In genomic region chr6:22044880-22045605, GRCm38 (mm10) we compare ENCODE assay signal across 13 mouse cellular contexts. TPM values are rescaled to one million over a fixed set of nuclear protein-coding genes. Genes with fewer than 3 reads are reported as not detected.
A peak's percentile ranks its signal among the peaks of the same experiment; 100 is the strongest.
DNase-seq lines count a peak whose midpoint lies in the region; ATAC-seq and TF ChIP-seq lines count a peak whose summit lies in the region.
"Had no signal": no experiment of that assay in that cellular context is flagged by ENCODE, and none has a peak within 500 bp of the region (broad histone marks: within the 10 kb centered on the region; RNA-seq: fewer than 3 reads in every experiment).

No protein-coding gene starts in this region.

- H3K9ac ChIP-seq in heart, embryonic 11.5 days (ENCODE audit: low read depth, low read length): no peak overlapping the region
- no peak overlapping the region for H3K9ac ChIP-seq in lung, postnatal 0 days (replicated peaks; ENCODE audit: low read depth)
- H3K9ac ChIP-seq in midbrain, postnatal 0 days (replicated peaks; ENCODE audit: low read length, poor library complexity, severe bottlenecking): no peak overlapping the region
- no peak overlapping the region for H3K9ac ChIP-seq in midbrain, embryonic 13.5 days (replicated peaks)
- H3K9ac ChIP-seq: forebrain, embryonic 12.5 days had no signal

- no peak overlapping the region for H3K4me3 ChIP-seq in heart, embryonic 11.5 days (ENCODE audit: low read depth, low read length)
- no peak overlapping the region for H3K4me3 ChIP-seq in lung, postnatal 0 days (ENCODE audit: low read depth, low read length)
- H3K4me3 ChIP-seq in midbrain, postnatal 0 days (ENCODE audit: low read depth, low read length): no peak overlapping the region
- no peak overlapping the region for H3K4me3 ChIP-seq in midbrain, embryonic 13.5 days (replicated peaks)
- H3K4me3 ChIP-seq: forebrain, embryonic 12.5 days; hindbrain, embryonic 10.5 days; limb, embryonic 10.5 days had no signal

- DNase-seq in gastrocnemius, adult 18-20 months (ENCODE audit: low spot score): peak; percentile 26
- no peak for DNase-seq in gastrocnemius, postnatal 10 days
- peak; percentile 23 to 27 for DNase-seq in kidney, adult 8-10 months
- peak; percentile 22 for DNase-seq in lung, postnatal 0 days (ENCODE audit: low spot score)
- no peak for DNase-seq in midbrain, postnatal 0 days (ENCODE audit: low spot score)
- DNase-seq in natural killer cell, adult 2 months (ENCODE audit: low spot score in 2 of 2): no peak
- DNase-seq: spleen, adult 18-20 months had no signal

- H3K27ac ChIP-seq in heart, embryonic 11.5 days (ENCODE audit: low read depth, low read length): peak overlapping the region; percentile 35
- no peak overlapping the region for H3K27ac ChIP-seq in lung, postnatal 0 days (ENCODE audit: low read length)
- no peak overlapping the region for H3K27ac ChIP-seq in midbrain, postnatal 0 days (ENCODE audit: low read depth, low read length)
- H3K27ac ChIP-seq in midbrain, embryonic 13.5 days: no peak overlapping the region
- H3K27ac ChIP-seq: forebrain, embryonic 12.5 days; hindbrain, embryonic 10.5 days; limb, embryonic 10.5 days had no signal

- 58% methylated on average over 9 of the region's 9 CpGs for WGBS in heart, embryonic 11.5 days (ENCODE audit: insufficient replicate concordance)
- WGBS in lung, postnatal 0 days: 39% methylated on average over 9 of the region's 9 CpGs
- 80% methylated on average over 9 of the region's 9 CpGs for WGBS in midbrain, postnatal 0 days
- whole genome bisulfite sequencing in midbrain, embryonic 13.5 days: 88% methylated on average over 9 of the region's 9 CpGs

- TF ChIP-seq EP300 in lung, postnatal 0 days (IDR thresholded peaks at IDR 0.05): 0 out of 2 replicates have a peak, but pooled peaks have one; percentile 28

- no peak for TF ChIP-seq CTCF in lung, postnatal 0 days (IDR thresholded peaks at IDR 0.05)
- TF ChIP-seq CTCF in midbrain, postnatal 0 days (IDR thresholded peaks at IDR 0.05): no peak

- H3K4me2 ChIP-seq in heart, embryonic 11.5 days: no peak overlapping the region
- H3K4me2 ChIP-seq in lung, postnatal 0 days (replicated peaks; ENCODE audit: low read depth, low read length): no peak overlapping the region; the same call in 1 of the 2 replicates
- H3K4me2 ChIP-seq in midbrain, postnatal 0 days (ENCODE audit: low read depth, low read length, poor library complexity, severe bottlenecking): no peak overlapping the region
- no peak overlapping the region for H3K4me2 ChIP-seq in midbrain, embryonic 13.5 days (replicated peaks)
- H3K4me2 ChIP-seq: forebrain, embryonic 12.5 days had no signal

- no peaks in the 10 kb centered on the region for H3K27me3 ChIP-seq in heart, embryonic 11.5 days (ENCODE audit: control insufficient read depth, insufficient read depth, low read length)
- no peaks in the 10 kb centered on the region for H3K27me3 ChIP-seq in lung, postnatal 0 days (replicated peaks; ENCODE audit: insufficient read depth, low read length)
- H3K27me3 ChIP-seq in midbrain, postnatal 0 days (ENCODE audit: insufficient read depth, low read length): no peaks in the 10 kb centered on the region
- H3K27me3 ChIP-seq in midbrain, embryonic 13.5 days: no peaks in the 10 kb centered on the region
- H3K27me3 ChIP-seq: forebrain, embryonic 12.5 days had no signal

- H3K9me3 ChIP-seq in heart, embryonic 11.5 days (replicated peaks; ENCODE audit: control insufficient read depth, low read length): no peaks in the 10 kb centered on the region
- no peaks in the 10 kb centered on the region for H3K9me3 ChIP-seq in lung, postnatal 0 days (ENCODE audit: low read length)
- H3K9me3 ChIP-seq in midbrain, postnatal 0 days (ENCODE audit: low read length): no peaks in the 10 kb centered on the region
- H3K9me3 ChIP-seq in midbrain, embryonic 13.5 days: no peaks in the 10 kb centered on the region
- H3K9me3 ChIP-seq: forebrain, embryonic 12.5 days; G1E; hindbrain, embryonic 10.5 days; limb, embryonic 10.5 days had no signal

- no peaks in the 10 kb centered on the region for H3K36me3 ChIP-seq in heart, embryonic 11.5 days (ENCODE audit: control insufficient read depth, insufficient read depth, low read length)
- no peaks in the 10 kb centered on the region for H3K36me3 ChIP-seq in lung, postnatal 0 days (ENCODE audit: insufficient read depth, low read length)
- H3K36me3 ChIP-seq in midbrain, postnatal 0 days (ENCODE audit: insufficient read depth, low read length): no peaks in the 10 kb centered on the region
- no peaks in the 10 kb centered on the region for H3K36me3 ChIP-seq in midbrain, embryonic 13.5 days
- H3K36me3 ChIP-seq: forebrain, embryonic 12.5 days; G1E; hindbrain, embryonic 10.5 days had no signal

- peak; percentile 57; the same call in 1 of the 2 replicates for ATAC-seq in heart, embryonic 11.5 days (replicated peaks; ENCODE audit: insufficient number of reproducible peaks, low FRiP score, low TSS enrichment)
- ATAC-seq in lung, postnatal 0 days: 0 out of 2 replicates have a peak, but pooled peaks have one; percentile 11
- ATAC-seq in midbrain, postnatal 0 days (ENCODE audit: low FRiP score): no peak
- ATAC-seq in midbrain, embryonic 13.5 days: no peak

- H3K4me1 ChIP-seq in heart, embryonic 11.5 days (ENCODE audit: control insufficient read depth, insufficient read depth, low read length): no peaks in the 10 kb centered on the region
- no peaks in the 10 kb centered on the region; the same call in 1 of the 2 replicates for H3K4me1 ChIP-seq in lung, postnatal 0 days (ENCODE audit: insufficient read depth, low read depth, low read length)
- no peaks in the 10 kb centered on the region for H3K4me1 ChIP-seq in midbrain, postnatal 0 days (ENCODE audit: insufficient read depth, low read length)
- H3K4me1 ChIP-seq in midbrain, embryonic 13.5 days (replicated peaks): 0 out of 2 replicates have a peak, but pooled peaks cover 3% of the 10 kb centered on the region
- H3K4me1 ChIP-seq: forebrain, embryonic 12.5 days had no signal

RNA-seq across cellular contexts. Expression of gene Cped1, which starts 59.3 kb away (rescaled TPM):
- total RNA-seq in gastrocnemius, adult 18-20 months (2021): 10 to 100 TPM; 20.8 to 26.4 TPM
- 10 to 100 TPM; 15.9 to 27.6 TPM for total RNA-seq in gastrocnemius, postnatal 10 days (2021)
- 5.6 and 6.4 TPM in 2 replicates for polyA plus RNA-seq in heart, embryonic 11.5 days (2014; fragmentation: Nextera tagmentation; extraction: Ambion mirVana)
- 25.0 and 29.4 TPM in 2 replicates for polyA plus RNA-seq in lung, postnatal 0 days (2015; fragmentation: Nextera tagmentation; extraction: Ambion mirVana)
- 4.4 and 5.5 TPM in 2 replicates for total RNA-seq in midbrain, postnatal 0 days (2014; rRNA removed)
- polyA plus RNA-seq in midbrain, postnatal 0 days (2015; fragmentation: Nextera tagmentation; extraction: Ambion mirVana): 1.7 and 2.5 TPM in 2 replicates
- polyA plus RNA-seq in midbrain, embryonic 13.5 days (2015; fragmentation: Nextera tagmentation; extraction: Ambion mirVana): 2.8 and 3.2 TPM in 2 replicates
- polyA plus RNA-seq: G1E had no signal

Comparison
In these comparisons a context has a peak if more than half of its experiments do, and no peak if none do; other contexts are left out.
1. DNase-seq: peak in gastrocnemius, adult 18-20 months (single experiment), kidney, adult 8-10 months (2 of 2) and lung, postnatal 0 days (single experiment); none in gastrocnemius, postnatal 10 days (single experiment), midbrain, postnatal 0 days (single experiment) and natural killer cell, adult 2 months (0 of 2).
2. ATAC-seq: peak in heart, embryonic 11.5 days (single experiment) and lung, postnatal 0 days (single experiment); none in midbrain, postnatal 0 days (single experiment) and midbrain, embryonic 13.5 days (single experiment).